Comparison of ENCODE assay signal across 11 mouse cellular contexts in genomic region chr5:28500792-28501439, GRCm38 (mm10). TPM values are rescaled to one million over a fixed set of nuclear protein-coding genes. Genes with fewer than 3 reads are reported as not detected.
DNase-seq lines count a peak whose midpoint lies in the region; ATAC-seq lines count a peak whose summit lies in the region.
"Had no signal": no experiment of that assay in that cellular context is flagged by ENCODE, and none has a peak within 500 bp of the region (broad histone marks: within the 10 kb centered on the region; RNA-seq: fewer than 3 reads in every experiment).

No protein-coding gene starts in this region.

- no peak overlapping the region for H3K4me2 ChIP-seq in liver, embryonic 15.5 days
- H3K4me2 ChIP-seq in stomach, embryonic 14.5 days (replicated peaks; ENCODE audit: low read depth, low read length) = no peak overlapping the region
- H3K4me2 ChIP-seq: hindbrain, embryonic 15.5 days had no signal

- peak; percentile 71 for ATAC-seq in liver, embryonic 15.5 days (ENCODE audit: insufficient read depth)
- ATAC-seq in stomach, embryonic 14.5 days (ENCODE audit: insufficient number of reproducible peaks, insufficient read depth, low FRiP score, low read depth) = peak; percentile 92

- H3K4me3 ChIP-seq in liver, embryonic 15.5 days (replicated peaks) = no peak overlapping the region
- no peak overlapping the region for H3K4me3 ChIP-seq in stomach, embryonic 14.5 days (ENCODE audit: low read depth, low read length)
- H3K4me3 ChIP-seq: hindbrain, embryonic 15.5 days had no signal

- no peak overlapping the region for H3K9ac ChIP-seq in liver, embryonic 15.5 days
- H3K9ac ChIP-seq in stomach, embryonic 14.5 days (replicated peaks; ENCODE audit: low read depth, low read length) = no peak overlapping the region
- H3K9ac ChIP-seq: hindbrain, embryonic 15.5 days had no signal

- no peaks in the 10 kb centered on the region; the same call in 1 of the 2 replicates for H3K4me1 ChIP-seq in liver, embryonic 15.5 days (replicated peaks)
- no peaks in the 10 kb centered on the region for H3K4me1 ChIP-seq in stomach, embryonic 14.5 days (ENCODE audit: control insufficient read depth, insufficient read depth, low read length)
- H3K4me1 ChIP-seq: hindbrain, embryonic 15.5 days had no signal

- H3K27ac ChIP-seq in liver, embryonic 15.5 days (replicated peaks) = no peak overlapping the region
- peak overlapping the region; percentile 86 for H3K27ac ChIP-seq in stomach, embryonic 14.5 days (ENCODE audit: low read length)
- H3K27ac ChIP-seq: hindbrain, embryonic 15.5 days had no signal

- DNase-seq in ZHBTc4 (ENCODE audit: low read depth, low spot score) = peak; percentile 4
- peak; percentile 94 for DNase-seq in kidney, adult 9 months
- no peak for DNase-seq in embryo, embryonic 10.5 days (ENCODE audit: low spot score)
- DNase-seq in heart, adult 18-20 months = no peak
- no peak for DNase-seq in thymus, postnatal 14 days
- DNase-seq in spleen, postnatal 36 days (ENCODE audit: low spot score in 2 of 2) = no peak

- no peaks in the 10 kb centered on the region for H3K36me3 ChIP-seq in liver, embryonic 15.5 days (replicated peaks)
- no peaks in the 10 kb centered on the region for H3K36me3 ChIP-seq in stomach, embryonic 14.5 days (ENCODE audit: control insufficient read depth, insufficient read depth, low read length)
- H3K36me3 ChIP-seq: hindbrain, embryonic 15.5 days had no signal

- WGBS in liver, embryonic 15.5 days (ENCODE audit: insufficient replicate concordance) = 31% methylated on average over 4 of the region's 4 CpGs
- WGBS in stomach, embryonic 14.5 days = 38% methylated on average over 4 of the region's 4 CpGs

- H3K27me3 ChIP-seq in liver, embryonic 15.5 days = no peaks in the 10 kb centered on the region
- no peaks in the 10 kb centered on the region for H3K27me3 ChIP-seq in stomach, embryonic 14.5 days (ENCODE audit: control insufficient read depth, insufficient read depth, low read length)
- H3K27me3 ChIP-seq: hindbrain, embryonic 15.5 days had no signal

- no peaks in the 10 kb centered on the region for H3K9me3 ChIP-seq in liver, embryonic 15.5 days (replicated peaks)
- H3K9me3 ChIP-seq in stomach, embryonic 14.5 days (ENCODE audit: control insufficient read depth, low read depth, low read length) = no peaks in the 10 kb centered on the region
- H3K9me3 ChIP-seq: hindbrain, embryonic 15.5 days had no signal

RNA-seq across cellular contexts. Expression of gene Shh, which starts 33.9 kb away (rescaled TPM):
- polyA plus RNA-seq in liver, embryonic 15.5 days (2015; fragmentation: Nextera tagmentation; extraction: Ambion mirVana) = not detected in 2 replicates
- 4.6 and 5.3 TPM in 2 replicates for polyA plus RNA-seq in stomach, embryonic 14.5 days (2014; fragmentation: Nextera tagmentation; extraction: Ambion mirVana)
- not detected for total RNA-seq in heart, adult 18-20 months (2021)
- total RNA-seq: heart, adult 8-10 months had no signal
- polyA plus RNA-seq: spleen, adult 2 months had no signal

Comparison
In these comparisons a context has a peak if more than half of its experiments do, and no peak if none do; other contexts are left out.
1. DNase-seq: peak in ZHBTc4 (single experiment) and kidney, adult 9 months (single experiment); none in embryo, embryonic 10.5 days (single experiment), heart, adult 18-20 months (0 of 2), thymus, postnatal 14 days (single experiment) and spleen, postnatal 36 days (0 of 2).